Mouse (Mus musculus): ENCODE results near the gene Usp48.

DNA sequence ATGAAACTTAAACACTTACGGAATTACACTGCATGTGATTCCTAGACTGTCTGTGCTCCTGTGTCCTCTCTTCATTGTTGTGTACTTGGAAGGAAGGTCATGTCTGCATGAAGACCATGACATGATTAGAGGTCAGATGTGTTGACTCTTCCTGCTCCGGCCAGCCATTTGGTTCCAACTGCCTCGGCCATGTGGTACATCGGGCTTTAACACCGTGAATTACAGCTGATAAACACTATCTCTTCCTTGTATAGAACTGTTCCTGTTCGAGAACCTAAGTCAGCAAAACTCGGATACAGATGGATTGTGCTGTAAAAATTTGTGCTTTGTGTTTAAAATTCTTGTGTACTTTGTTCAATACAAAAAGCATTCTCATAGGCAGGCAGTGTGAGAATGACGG is 29.3 kb downstream of the Usp48 start:
- TF ChIP-seq GATA1 (IDR thresholded peaks at IDR 0.05; ENCODE audit: borderline replicate concordance, low read length) (no peak), FLI1 (IDR thresholded peaks at IDR 0.05; ENCODE audit: low read length) (no peak)

All from megakaryocyte, embryonic 14.5 days (primary cell).